Mouse (Mus musculus): ENCODE measurements around the gene Ccdc107. TPM values are rescaled to one million over a fixed set of nuclear protein-coding genes. Genes with fewer than 3 reads are reported as not detected.

Gene Ccdc107
- polyA plus RNA-seq (2015; fragmentation: Nextera tagmentation; extraction: Ambion mirVana), result 106 and 113 TPM in 2 replicates

DNA sequence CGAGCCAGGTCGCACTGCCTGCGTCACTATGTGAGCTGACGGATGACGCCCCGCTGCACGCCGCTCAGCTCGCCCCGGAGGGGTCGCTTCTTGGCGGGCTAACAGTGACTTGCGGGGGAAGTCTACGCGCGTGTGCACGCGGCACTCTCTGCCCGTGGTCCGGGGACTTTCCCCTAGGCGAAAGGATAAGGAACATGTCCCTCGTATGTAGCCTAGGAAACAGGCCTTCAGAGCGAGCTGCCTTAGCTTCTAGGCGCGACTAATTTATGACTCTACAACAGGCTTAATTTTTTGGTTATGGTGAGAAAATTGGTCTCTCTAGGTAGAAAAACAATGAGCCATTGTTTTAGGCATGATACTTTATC lies at the start of gene Ccdc107:
Gene Ccdc107, plus strand, starts transcription at position 80 of the 365 bp plus-strand sequence.
- H3K4me3 ChIP-seq (replicated peaks; ENCODE audit: low read length), result peak within 1 kb of the TSS; percentile 57
- H3K9ac ChIP-seq (ENCODE audit: low read length), result peak within 1 kb of the TSS; percentile 77
- H3K9me3 ChIP-seq (replicated peaks; ENCODE audit: control insufficient read depth, low read length), result no peaks in the 10 kb centered on the region
- H3K27me3 ChIP-seq (ENCODE audit: control insufficient read depth, insufficient read depth, low read length), result no peaks in the 10 kb centered on the region
- under 1% methylated on average over 25 of the region's 25 CpGs for WGBS
- H3K4me1 ChIP-seq (ENCODE audit: control insufficient read depth, insufficient read depth, low read length), result peaks cover 9% of the 10 kb centered on the region
- 0 out of 2 replicates have a peak, but pooled peaks cover 4% of the 10 kb centered on the region for H3K36me3 ChIP-seq (ENCODE audit: control insufficient read depth, insufficient read depth, low read length)
- H3K27ac ChIP-seq (ENCODE audit: low read length), result peak within 1 kb of the TSS; percentile 89
- H3K4me2 ChIP-seq (ENCODE audit: low read depth, low read length), result peak within 1 kb of the TSS; percentile 64
- ATAC-seq (ENCODE audit: insufficient read depth, low FRiP score), result peak; percentile 97

DNA sequence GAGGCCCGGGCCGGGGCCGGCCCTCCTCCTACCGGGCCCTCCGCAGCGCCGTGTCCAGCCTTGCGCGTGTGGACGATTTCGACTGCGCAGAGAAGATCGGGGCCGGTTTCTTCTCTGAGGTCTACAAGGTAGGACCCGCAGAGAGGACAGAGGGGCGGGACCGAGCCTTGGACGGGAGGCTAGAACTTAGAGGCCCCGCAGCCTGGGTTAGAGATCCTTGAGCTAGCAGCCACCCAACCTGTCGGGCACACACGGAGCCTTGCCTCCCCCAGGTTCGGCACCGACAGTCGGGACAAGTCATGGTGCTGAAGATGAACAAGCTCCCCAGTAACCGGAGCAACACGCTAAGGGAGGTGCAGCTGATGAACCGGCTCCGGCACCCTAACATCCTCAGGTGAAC lies 49.2 kb upstream of the Ccdc107 start:
- WGBS, result 1% methylated on average over 28 of the region's 28 CpGs
- ATAC-seq (ENCODE audit: insufficient read depth, low FRiP score), result peak; percentile 1; the same call in 1 of the 2 replicates

DNA sequence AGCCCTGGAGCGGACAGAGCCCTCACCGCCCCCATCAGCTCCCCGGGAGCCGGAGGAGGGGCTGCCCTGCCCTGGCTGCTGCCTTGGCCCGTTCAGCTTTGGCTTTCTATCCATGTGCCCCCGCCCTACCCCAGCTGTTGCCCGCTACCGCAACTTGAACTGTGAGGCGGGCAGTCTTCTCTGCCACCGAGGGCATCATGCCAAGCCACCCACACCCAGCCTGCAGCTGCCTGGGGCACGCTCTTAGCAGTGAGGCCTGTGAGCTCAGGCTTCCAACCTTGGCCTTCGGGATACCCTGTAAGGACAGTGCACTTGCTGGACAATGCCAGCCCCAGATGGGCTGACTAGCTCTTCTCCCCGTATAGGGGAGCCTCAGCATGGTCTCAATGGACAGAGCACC lies 45.4 kb upstream of the Ccdc107 start:
- Histone ChIP-seq H3K4me2 (ENCODE audit: low read depth, low read length) (no peak overlapping the region), H3K9ac (ENCODE audit: low read length) (no peak overlapping the region), H3K36me3 (ENCODE audit: control insufficient read depth, insufficient read depth, low read length) (no peaks in the 10 kb centered on the region; the same call in 1 of the 2 replicates), H3K27me3 (ENCODE audit: control insufficient read depth, insufficient read depth, low read length) (peaks cover 4% of the 10 kb centered on the region; the same call in 1 of the 2 replicates), H3K4me3 (replicated peaks; ENCODE audit: low read length) (no peak overlapping the region), H3K27ac (ENCODE audit: low read length) (no peak overlapping the region), H3K9me3 (replicated peaks; ENCODE audit: control insufficient read depth, low read length) (no peaks in the 10 kb centered on the region), H3K4me1 (ENCODE audit: control insufficient read depth, insufficient read depth, low read length) (peaks cover 11% of the 10 kb centered on the region)
- 89% methylated on average over 13 of the region's 13 CpGs for WGBS
- no peak for ATAC-seq (ENCODE audit: insufficient read depth, low FRiP score)

More for the DNA sequence above, 49.2 kb upstream of the Ccdc107 start:
- Histone ChIP-seq H3K36me3 (ENCODE audit: control insufficient read depth, insufficient read depth, low read length) (no peaks in the 10 kb centered on the region; the same call in 1 of the 2 replicates), H3K4me1 (ENCODE audit: control insufficient read depth, insufficient read depth, low read length) (peaks cover 11% of the 10 kb centered on the region), H3K27me3 (ENCODE audit: control insufficient read depth, insufficient read depth, low read length) (no peaks in the 10 kb centered on the region), H3K9ac (ENCODE audit: low read length) (peak overlapping the region; percentile 99), H3K27ac (ENCODE audit: low read length) (peak overlapping the region; percentile 95), H3K9me3 (replicated peaks; ENCODE audit: control insufficient read depth, low read length) (no peaks in the 10 kb centered on the region), H3K4me2 (ENCODE audit: low read depth, low read length) (peak overlapping the region; percentile 95), H3K4me3 (replicated peaks; ENCODE audit: low read length) (peak overlapping the region; percentile 94)

DNA sequence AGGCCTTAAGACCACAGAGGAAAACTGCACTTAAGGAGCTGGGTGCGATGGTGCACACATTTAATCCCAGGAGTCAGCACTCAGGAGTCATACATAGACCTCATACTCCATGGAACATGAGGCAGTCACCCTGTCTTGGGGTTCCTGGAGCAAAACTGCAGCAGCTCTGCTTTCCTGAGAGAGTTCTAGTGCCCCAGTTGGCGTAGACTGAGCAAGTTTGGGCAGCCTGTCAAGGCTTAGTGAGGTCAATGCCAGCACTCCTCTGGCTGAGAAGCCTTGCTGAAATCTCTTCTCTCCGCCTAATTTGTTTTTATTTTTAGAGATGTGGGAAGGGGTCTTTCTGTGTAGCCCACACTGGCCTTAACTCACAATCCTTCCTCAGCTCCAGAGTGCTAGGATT lies 44.1 kb upstream of the Ccdc107 start:
- H3K27me3 ChIP-seq (ENCODE audit: control insufficient read depth, insufficient read depth, low read length), result peaks cover 13% of the 10 kb centered on the region
- no peak overlapping the region for H3K4me2 ChIP-seq (ENCODE audit: low read depth, low read length)
- no peak overlapping the region for H3K4me3 ChIP-seq (replicated peaks; ENCODE audit: low read length)
- no peaks in the 10 kb centered on the region; the same call in 1 of the 2 replicates for H3K36me3 ChIP-seq (ENCODE audit: control insufficient read depth, insufficient read depth, low read length)
- WGBS, result 84% methylated on average over 3 of the region's 3 CpGs
- no peak for ATAC-seq (ENCODE audit: insufficient read depth, low FRiP score)
- H3K9ac ChIP-seq (ENCODE audit: low read length), result no peak overlapping the region
- no peaks in the 10 kb centered on the region for H3K9me3 ChIP-seq (replicated peaks; ENCODE audit: control insufficient read depth, low read length)
- no peak overlapping the region for H3K27ac ChIP-seq (ENCODE audit: low read length)
- peaks cover 17% of the 10 kb centered on the region for H3K4me1 ChIP-seq (ENCODE audit: control insufficient read depth, insufficient read depth, low read length)

DNA sequence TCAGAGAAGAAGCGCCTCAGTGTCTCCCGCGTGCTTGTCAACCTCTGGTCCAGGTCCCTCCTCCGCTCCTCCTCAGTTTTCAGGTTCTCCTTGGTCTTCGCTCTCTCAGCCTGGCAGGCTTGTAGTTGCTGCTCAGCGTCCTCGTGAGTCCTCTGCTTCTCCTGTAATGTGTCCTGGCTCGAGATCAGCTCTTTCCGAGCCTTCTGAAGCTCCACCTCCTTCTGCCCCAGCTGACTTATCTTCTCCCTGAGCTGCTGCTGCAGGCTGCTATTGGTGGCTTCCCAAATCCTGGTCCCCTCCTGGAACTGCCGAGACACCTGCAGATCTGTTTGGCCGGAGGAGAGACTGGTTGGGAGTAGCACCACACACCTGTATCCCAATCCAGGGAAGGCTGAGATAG lies 40.4 kb upstream of the Ccdc107 start:
- Histone ChIP-seq H3K27me3 (ENCODE audit: control insufficient read depth, insufficient read depth, low read length) (peaks cover 13% of the 10 kb centered on the region), H3K4me1 (ENCODE audit: control insufficient read depth, insufficient read depth, low read length) (peaks cover 15% of the 10 kb centered on the region), H3K9ac (ENCODE audit: low read length) (no peak overlapping the region), H3K4me3 (replicated peaks; ENCODE audit: low read length) (no peak overlapping the region), H3K4me2 (ENCODE audit: low read depth, low read length) (no peak overlapping the region), H3K27ac (ENCODE audit: low read length) (no peak overlapping the region), H3K36me3 (ENCODE audit: control insufficient read depth, insufficient read depth, low read length) (no peaks in the 10 kb centered on the region), H3K9me3 (replicated peaks; ENCODE audit: control insufficient read depth, low read length) (no peaks in the 10 kb centered on the region)
- ATAC-seq (ENCODE audit: insufficient read depth, low FRiP score), result no peak
- WGBS, result 42% methylated on average over 11 of the region's 11 CpGs

DNA sequence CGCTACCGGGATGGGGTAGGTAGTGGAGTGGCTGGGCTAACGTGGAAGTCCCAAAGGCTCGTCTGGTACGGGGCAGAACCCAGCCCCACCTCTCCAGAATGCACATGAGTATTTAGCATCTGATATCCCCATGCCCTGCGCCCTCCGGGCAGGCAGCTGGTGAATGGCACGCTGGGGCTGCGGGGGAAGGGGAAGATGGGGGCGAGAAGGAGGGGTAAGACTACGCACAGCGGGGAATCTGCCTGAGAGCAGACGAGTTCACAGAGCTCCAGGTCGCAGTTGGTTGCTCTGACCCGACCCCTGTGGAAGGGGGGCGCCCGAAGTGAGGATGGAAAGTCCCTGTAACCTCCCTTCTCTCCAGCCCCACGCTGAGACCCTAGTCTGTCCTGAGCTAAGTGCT lies 39.3 kb upstream of the Ccdc107 start:
- Histone ChIP-seq H3K9me3 (replicated peaks; ENCODE audit: control insufficient read depth, low read length) (no peaks in the 10 kb centered on the region), H3K36me3 (ENCODE audit: control insufficient read depth, insufficient read depth, low read length) (no peaks in the 10 kb centered on the region), H3K9ac (ENCODE audit: low read length) (peak overlapping the region; percentile 60), H3K4me1 (ENCODE audit: control insufficient read depth, insufficient read depth, low read length) (peaks cover 15% of the 10 kb centered on the region), H3K4me3 (replicated peaks; ENCODE audit: low read length) (peak overlapping the region; percentile 22), H3K27ac (ENCODE audit: low read length) (no peak overlapping the region), H3K4me2 (ENCODE audit: low read depth, low read length) (peak overlapping the region; percentile 40), H3K27me3 (ENCODE audit: control insufficient read depth, insufficient read depth, low read length) (peaks cover 13% of the 10 kb centered on the region)
- ATAC-seq (ENCODE audit: insufficient read depth, low FRiP score), result no peak
- 3% methylated on average over 18 of the region's 18 CpGs for WGBS

DNA sequence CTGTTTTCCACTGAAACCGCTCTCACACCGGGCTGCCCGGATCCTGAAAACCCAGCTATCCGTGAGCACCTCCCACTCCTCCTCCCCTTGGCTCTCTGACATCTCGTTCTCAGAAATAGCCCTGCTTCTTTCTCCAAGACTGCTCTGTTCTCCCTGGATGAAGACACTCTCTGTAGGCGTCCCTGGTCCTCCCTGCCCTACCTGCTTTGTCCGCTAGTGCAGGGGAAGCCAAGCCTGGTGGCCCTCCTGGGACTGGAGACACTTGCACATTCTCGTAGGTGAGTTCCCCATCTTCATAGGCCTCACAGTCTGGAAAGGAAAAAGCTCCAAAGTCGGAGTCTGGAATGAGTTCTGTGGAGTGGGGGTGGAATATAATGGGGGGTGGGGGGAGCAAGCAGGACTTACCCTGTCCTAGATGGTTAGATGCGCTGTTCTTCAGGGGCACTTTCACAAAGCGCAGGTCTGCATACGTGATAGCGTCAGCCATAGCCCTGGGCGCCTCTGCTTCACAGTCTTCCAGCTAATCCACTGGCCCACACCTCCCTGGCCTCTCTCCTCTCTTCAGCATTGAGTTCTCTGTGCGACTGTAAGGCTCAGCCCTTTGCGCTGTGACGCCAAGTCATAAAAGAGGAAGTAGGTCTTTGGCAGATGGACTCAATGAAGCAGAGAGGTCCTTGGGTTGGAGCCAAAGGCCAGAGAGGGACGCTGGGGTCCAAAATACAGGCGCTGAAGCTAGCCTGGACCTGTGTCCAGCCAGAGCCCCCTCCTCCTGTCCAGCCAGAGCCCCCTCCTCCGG lies 38.5 kb upstream of the Ccdc107 start, which contains the start of gene Cd72:
Gene Cd72, minus strand, starts transcription at position 588 of the 796 bp plus-strand sequence.
- 31% methylated on average over 20 of the region's 20 CpGs for WGBS
- Histone ChIP-seq H3K9ac (ENCODE audit: low read length) (peak within 1 kb of the TSS; percentile 60), H3K36me3 (ENCODE audit: control insufficient read depth, insufficient read depth, low read length) (no peaks in the 10 kb centered on the region), H3K4me2 (ENCODE audit: low read depth, low read length) (peak within 1 kb of the TSS; percentile 40), H3K9me3 (replicated peaks; ENCODE audit: control insufficient read depth, low read length) (no peaks in the 10 kb centered on the region), H3K4me1 (ENCODE audit: control insufficient read depth, insufficient read depth, low read length) (peaks cover 15% of the 10 kb centered on the region), H3K27ac (ENCODE audit: low read length) (no peak within 1 kb of the TSS), H3K4me3 (replicated peaks; ENCODE audit: low read length) (peak within 1 kb of the TSS; percentile 22), H3K27me3 (ENCODE audit: control insufficient read depth, insufficient read depth, low read length) (peaks cover 13% of the 10 kb centered on the region)
- ATAC-seq (ENCODE audit: insufficient read depth, low FRiP score), result peak; percentile 37; the same call in 1 of the 2 replicates

DNA sequence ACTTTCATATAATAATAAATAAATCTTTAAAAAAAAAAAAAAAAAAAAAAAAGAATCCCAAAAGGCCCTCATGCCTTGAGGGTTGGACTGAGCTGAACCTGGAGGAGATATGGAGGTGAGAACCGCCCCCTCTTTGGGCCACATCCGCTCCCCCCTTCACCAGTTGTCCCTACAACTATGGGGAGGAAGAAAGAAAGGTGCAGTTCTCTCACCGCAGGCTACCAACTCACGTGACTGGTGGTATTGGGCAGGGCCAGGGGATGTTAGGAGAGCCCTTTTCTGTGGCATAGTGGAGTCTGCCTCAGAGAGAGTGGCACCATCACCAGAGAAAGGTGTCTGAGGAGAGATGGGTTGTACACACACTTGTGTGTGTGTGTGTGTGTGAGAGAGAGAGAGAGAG lies 36.2 kb upstream of the Ccdc107 start:
- Histone ChIP-seq H3K27me3 (ENCODE audit: control insufficient read depth, insufficient read depth, low read length) (peaks cover 13% of the 10 kb centered on the region), H3K36me3 (ENCODE audit: control insufficient read depth, insufficient read depth, low read length) (no peaks in the 10 kb centered on the region), H3K9me3 (replicated peaks; ENCODE audit: control insufficient read depth, low read length) (no peaks in the 10 kb centered on the region), H3K27ac (ENCODE audit: low read length) (no peak overlapping the region), H3K4me1 (ENCODE audit: control insufficient read depth, insufficient read depth, low read length) (peaks cover 15% of the 10 kb centered on the region), H3K4me3 (replicated peaks; ENCODE audit: low read length) (no peak overlapping the region), H3K9ac (ENCODE audit: low read length) (no peak overlapping the region), H3K4me2 (ENCODE audit: low read depth, low read length) (no peak overlapping the region)
- 35% methylated on average over 4 of the region's 4 CpGs for WGBS
- no peak for ATAC-seq (ENCODE audit: insufficient read depth, low FRiP score)

DNA sequence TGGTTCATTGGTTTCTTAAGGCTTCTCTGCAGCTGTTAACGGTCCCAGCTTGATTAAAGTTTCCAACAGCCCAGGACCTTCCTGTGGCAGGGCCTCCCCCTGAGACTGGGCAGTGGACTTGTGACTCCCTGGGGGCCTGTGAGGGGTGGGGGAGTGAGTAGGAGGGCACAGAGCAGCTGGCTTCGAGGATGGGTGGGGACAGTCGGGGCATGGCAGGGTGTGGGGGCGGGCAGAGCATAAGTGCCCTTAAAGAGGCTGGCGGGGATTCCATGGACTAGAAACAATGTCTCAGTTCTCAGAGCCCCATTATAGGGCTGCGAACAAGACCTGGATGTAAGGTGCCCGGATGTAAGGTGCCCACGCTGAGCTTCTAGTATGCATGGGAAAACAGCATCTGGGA lies 35.6 kb upstream of the Ccdc107 start:
- H3K4me1 ChIP-seq (ENCODE audit: control insufficient read depth, insufficient read depth, low read length), result peaks cover 15% of the 10 kb centered on the region
- H3K27ac ChIP-seq (ENCODE audit: low read length), result no peak overlapping the region
- ATAC-seq (ENCODE audit: insufficient read depth, low FRiP score), result no peak
- 21% methylated on average over 8 of the region's 8 CpGs for WGBS
- H3K9ac ChIP-seq (ENCODE audit: low read length), result no peak overlapping the region
- no peaks in the 10 kb centered on the region for H3K36me3 ChIP-seq (ENCODE audit: control insufficient read depth, insufficient read depth, low read length)
- no peak overlapping the region for H3K4me2 ChIP-seq (ENCODE audit: low read depth, low read length)
- H3K4me3 ChIP-seq (replicated peaks; ENCODE audit: low read length), result no peak overlapping the region
- H3K9me3 ChIP-seq (replicated peaks; ENCODE audit: control insufficient read depth, low read length), result no peaks in the 10 kb centered on the region
- peaks cover 11% of the 10 kb centered on the region for H3K27me3 ChIP-seq (ENCODE audit: control insufficient read depth, insufficient read depth, low read length)

Measured in stomach, embryonic 16.5 days (tissue).